Mouse (Mus musculus): ENCODE measurements at regions not wholly inside any gene's neighbourhood (a gene's known extent, or its start where the extent isn't known, plus 50 kb on each side); places are given as distances from the start of the nearest gene placed in this dataset.

DNA sequence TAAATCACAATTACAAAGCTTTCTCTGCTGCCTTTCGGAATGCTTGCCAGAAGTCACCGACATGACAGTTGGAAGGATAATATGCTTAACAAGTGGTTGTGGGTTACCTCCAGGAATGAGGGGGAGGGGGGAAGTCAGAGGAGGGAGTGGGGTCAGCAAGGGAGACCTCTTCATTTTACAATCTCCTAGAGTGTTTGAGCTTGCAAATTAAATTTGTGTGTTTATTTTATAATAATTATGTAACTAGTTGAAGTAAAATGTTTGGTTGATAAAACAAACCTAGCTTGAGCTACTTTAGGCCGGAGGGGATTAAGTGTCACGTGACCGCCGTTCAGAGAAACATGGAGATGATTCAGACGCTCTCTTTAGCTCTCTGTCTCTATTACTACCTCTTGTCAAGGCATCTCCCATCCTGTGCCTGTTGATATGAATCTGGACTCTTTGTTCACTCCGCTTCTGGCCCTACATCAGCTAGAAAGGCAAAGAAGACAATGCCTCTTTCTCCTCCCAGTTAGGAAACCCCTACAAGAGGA lies 227.3 kb upstream of the Irx5 start:
- no peak for DNase-seq

DNA sequence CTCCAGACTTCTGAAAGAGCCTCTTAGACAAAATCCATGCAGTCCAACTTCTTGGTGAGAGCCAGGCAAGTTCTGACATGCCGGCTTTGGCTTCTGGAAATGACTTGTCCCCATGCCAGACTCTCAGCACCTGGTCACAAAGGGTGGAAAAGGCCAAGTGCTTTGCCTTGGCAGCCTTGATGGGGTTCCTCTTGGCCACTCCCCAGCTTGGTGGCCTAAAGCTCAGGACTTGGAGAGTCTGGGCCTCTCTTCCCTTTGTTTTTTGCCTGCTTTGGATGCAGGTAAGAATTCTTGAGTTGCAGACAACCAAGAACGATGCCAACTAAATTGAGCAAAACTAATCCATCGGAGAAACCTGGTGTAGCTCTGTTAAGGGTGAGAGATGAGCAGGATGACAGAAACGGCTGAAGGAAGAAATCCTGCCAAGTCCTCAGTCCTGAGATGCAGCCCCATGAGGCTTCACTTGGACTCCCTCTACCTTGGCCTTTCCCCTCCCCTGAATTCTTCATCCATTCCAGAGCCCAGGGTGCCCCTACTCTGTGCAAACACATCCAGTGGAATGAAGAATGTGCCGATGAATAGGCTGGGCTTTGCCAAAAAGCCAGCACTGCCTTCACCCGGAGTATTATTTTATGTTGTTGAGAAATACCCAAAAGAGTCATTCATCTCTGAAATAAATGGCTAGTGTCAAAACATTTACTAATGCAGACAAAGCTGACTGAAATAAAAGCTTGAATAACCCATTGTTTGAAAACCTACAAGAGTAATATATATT lies 228.0 kb upstream of the Irx5 start:
- no peak for DNase-seq

DNA sequence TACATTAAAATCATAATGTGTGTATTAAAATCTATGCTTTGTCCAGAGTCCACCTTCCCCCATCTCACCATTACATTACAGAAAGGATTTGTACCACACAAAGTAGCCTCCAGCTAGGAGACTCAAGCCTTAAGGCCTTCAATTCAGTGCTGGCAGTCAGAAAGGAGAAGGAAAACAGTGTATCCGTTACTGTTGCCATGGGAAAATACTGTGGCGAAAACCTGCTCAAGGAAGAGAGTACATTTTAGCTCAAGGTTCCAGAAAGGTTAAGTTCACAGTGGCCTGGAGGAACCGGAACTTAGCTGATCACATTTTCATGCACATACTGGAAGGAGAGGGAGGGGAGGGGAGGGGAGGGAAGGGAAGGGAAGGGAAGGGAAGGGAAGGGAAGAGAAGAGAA lies 231.8 kb upstream of the Irx5 start:
- DNase-seq: no peak

DNA sequence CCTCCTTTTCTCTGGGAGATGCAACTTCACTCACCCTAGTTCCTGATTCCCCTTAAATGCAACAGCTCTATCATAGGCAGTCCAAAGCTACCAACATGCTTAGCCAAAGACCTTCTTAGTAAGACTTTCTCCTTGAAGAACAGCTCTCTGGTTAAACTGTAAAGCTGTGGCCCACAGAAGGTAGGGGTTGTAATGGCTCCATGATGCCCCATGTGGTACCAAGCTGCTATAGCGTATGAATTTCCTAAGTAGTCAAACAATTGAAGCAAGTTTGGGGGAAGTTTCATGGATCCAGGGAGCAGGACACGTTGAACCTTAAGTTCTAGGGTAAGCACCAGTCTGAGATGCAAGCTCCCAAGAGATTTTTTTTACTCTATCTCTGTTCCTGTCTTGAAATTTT lies 236.1 kb upstream of the Irx5 start:
- DNase-seq: no peak

DNA sequence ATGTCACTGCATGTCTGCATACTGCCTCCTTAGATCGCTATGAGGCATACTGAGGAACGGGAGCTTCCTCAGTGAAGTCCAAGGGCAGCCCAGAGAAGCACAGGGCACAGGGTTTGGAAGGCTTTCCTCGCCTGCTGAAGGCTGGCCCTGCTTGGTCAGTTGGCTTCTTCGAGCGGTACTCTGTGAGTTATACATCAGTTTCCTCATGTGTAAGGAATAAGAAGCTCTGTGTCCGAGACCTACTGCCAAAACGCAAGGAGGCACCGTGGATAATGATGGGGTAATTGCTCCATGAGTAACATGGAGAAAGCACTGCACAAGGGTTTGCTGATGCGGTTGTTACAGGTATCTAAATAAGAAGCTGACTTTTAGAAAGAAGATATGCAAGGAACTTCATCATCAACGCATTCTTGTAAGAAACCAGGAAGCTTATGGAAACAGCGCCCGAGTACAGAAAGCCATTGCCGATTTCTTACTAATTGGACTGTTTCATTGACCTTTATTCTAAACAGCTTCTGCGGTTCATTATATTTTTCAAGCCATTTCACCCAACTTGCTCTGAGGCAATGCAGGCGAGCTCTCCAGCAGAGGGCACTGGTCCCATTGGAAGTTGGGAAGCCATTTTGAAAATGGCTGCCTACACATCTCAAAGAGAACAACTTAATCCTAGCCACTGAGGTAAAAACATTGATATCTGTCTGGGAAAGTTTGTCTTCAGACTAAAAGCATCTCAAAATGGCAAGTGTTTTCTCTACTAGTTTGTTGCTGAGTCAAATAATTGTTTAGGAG lies 241.8 kb upstream of the Irx5 start:
- DNase-seq: no peak

DNA sequence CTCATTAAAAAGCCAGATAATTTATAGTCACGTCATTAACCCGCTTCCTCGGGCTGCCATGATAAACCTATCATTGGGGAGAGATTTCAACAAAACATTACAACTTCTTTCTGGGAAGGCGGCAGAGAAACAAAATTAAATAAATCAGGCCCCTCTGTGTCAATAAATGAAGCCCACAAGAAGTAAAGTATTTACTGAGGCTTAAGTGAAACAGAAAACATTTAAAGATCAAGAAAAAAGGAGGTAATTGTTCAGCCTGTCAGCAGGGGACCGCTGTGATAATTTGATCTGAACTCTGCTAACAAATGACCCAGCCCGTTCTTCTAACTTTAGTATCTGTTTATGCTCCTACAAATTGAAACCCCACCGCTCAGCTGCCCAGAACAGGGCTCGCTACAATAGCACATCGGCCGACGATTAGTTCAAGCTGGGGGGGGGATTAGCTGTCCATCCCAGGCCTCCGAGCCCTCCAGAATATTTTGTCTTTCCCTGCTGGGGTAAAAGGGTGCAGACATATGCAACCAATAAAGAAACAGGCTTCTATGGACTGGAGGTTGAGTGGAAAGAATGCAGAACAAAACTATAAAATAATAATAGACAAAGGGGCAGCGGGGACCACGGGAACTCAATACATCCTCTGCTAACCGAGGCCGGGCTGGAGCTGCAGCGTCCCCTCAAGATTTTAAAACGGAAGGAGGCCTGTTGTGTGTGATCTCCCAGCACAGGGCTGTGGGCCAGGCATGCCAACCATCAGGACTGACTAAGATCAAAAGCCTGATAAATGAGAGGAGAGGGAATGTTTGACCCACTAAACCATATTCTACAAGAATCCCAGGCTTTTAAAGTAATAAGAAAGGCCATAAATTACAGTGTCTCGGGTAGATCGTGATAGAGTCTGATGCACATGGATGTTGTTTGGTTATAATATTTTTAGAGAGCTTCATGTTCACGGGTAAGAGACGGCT lies 242.8 kb upstream of the Irx5 start:
- DNase-seq: no peak

DNA sequence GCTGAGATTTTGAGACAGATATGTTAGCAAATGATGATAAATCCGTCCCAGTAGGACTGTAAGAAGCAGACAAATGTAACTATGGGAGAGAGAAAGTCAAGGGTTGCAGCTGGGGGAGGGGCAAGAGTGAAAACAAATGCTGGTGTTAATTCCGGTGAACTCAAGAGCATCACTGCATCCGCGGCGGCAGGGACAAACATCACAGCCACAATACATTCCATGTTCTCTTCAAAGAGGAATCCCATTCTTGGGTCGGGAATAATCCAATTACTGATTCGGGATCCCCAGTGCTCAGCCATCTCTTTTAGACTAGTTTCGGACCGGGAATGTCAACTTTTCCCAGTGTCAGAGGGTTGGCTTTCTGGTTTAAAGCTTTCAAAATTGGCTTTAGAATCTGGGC lies 243.5 kb upstream of the Irx5 start:
- DNase-seq: no peak

DNA sequence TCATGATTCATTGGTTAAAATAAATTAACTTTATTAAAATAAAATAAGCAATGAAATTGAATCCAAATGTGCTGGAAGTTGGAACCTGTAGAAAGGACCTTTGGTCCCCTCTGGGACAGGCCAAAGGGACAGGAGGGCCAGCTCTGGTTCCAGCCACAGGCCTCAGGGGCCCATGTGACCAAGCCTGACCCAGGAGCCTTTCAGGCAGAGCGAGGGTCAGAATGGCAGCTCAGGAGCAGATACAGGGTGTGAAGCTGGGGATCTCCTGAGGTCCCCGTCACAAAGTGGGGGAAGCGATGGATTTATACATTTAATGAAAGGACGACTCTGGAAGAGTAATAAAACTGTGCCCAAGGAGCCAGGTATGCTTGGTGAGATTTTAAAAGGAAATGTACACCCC lies 244.0 kb upstream of the Irx5 start:
- no peak for DNase-seq

DNA sequence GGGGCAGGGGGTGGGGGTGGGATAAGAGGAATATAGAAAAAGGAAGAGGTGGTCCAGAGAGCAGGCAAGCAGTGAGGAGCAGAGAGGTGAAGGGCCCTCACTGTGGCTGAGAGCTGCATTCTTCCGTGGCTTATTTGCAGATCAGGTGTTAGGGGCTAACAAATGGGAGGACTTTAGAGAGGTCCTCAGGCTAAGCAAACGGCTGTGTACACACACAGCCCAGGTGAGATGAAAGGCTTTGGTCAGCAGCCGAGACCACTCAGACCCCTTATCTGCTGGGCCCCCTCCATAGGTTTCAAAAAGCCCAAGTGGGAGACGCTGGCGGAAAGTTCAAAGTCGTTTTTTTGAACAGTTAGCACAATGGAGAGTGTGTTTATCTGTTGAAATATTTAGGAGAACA lies 252.9 kb upstream of the Irx5 start:
- DNase-seq: no peak

DNA sequence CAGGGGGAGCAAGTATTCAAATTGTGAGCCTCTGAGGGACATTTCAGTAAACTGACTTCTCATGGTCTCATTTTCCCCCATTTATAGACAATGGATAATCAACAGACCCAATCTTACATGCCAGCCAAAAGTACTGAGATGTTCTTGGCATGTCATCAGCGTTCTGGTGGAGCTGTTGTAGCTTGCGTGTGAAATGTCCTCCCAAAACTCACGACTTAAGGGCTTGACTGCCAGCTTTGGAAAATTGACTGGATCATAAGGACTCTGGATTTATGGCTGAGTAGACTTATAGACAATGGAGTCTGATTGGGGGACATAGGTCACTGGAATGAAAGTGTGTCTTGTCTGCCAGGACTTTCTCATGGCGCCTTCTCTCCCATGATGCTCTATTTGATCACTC lies 254.9 kb upstream of the Irx5 start:
- DNase-seq: no peak

DNA sequence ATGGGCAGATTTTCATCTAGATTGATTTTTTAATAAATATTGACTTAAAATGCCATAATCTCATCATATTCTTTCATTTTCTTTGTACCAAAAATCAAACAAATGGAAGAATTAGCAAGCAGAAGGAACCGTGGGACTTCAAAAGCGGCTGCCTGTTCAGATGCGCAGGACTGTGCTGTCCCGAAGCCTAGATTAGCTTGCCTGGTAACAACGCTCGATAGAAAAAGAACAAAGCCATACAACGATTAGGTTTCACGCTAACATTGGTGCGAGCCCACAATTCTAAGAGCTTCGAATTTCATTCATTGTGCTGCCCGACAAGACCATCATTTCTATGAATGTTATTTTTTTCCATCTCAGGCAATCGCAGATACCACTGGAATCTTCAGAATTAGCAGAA lies 262.1 kb upstream of the Irx5 start:
- no peak for DNase-seq

DNA sequence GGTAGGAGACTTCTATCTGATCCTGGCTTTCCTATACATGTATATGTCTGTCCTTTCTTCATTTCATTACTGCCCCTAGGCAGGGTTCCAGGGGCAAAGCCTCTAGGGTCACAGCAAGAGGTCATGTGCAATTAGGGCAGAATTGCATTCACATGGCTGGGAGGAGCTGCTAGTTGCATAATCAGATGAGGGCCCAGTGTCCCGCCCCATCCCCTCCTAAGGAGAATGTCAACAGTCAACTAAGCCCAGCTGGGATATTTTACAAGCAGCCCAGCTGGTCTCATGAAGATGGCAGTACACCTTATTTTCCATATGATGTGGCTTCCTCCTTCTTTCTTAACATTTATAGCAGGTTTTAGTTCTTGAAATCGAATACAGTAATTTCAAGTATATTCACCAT lies 273.3 kb upstream of the Irx5 start:
- DNase-seq: no peak

DNA sequence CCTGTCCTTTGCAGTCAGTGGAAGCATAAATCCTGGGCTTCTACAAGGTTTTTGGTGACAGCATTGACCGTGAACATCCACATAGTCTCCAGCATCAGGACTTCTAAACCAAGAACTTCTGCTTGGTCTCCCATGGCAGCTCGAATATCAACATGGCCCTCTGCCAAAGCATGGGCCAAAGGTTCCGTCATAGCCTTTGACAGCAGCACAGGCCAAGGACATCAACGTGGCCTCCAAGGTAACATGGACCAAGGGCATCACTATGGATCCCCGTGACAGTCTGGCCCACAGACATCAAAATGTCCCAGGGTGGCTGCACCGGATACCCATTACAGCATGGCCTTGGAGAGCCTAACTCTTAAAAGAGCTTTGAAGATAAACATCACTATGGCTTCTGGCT lies 275.5 kb upstream of the Irx5 start:
- DNase-seq: no peak

DNA sequence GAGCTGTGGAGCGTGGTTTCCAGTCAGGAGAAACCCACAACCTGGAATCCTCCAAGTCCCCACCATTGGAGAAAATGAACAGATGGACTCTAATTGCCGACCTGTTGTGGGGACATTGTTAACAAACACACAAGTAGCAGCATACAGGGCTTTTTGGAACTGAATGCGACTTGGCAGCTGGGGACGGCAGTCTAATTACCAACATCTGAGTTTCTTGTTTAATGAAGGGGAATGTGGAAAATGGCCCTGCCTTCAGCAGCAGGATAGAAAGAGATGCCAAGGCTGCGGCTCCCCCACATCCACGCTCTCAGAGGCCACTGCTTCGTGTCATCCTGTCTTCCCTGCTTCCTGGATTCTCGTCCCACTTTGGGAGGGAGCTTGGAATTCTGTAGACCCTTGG lies 276.6 kb upstream of the Irx5 start:
- DNase-seq: peak; percentile 5

DNA sequence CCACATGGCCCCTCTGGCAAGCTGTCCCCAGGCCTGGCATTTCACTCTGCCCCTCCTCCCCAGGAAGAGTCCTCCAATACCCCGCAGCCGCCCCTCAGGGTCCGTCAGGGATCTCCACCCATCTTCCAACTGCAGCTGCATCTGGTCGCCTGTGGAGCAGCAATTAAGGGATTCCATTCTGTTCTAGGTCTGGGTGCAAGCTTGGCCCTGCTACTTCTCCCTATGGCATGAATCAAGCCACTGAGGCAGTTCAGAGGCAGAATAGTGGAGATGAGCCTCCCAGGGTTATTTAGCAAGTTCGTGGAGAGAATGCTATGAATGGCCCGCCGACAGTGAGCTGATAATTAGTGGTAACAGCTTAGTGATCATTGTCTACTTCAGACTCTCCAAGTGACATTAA lies 275.7 kb upstream of the Irx3 start:
- DNase-seq: no peak

DNA sequence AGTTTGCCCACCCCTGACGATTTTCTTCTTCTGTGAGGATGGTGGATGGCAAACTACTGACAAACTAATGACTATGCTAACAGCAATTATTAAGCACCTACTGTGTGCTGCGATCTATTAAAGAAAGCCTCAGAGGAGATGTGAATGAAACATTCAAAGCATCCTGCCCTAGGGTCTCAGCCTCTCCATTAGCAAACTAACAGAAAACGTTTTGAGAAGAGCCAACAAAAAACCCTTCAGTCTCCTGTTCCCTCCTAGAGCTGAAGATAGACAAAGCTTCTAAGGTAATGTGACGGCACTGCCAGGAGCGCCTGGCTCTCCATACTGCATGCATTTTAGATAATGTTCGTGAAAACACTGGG lies 270.4 kb upstream of the Irx3 start:
- DNase-seq: no peak

DNA sequence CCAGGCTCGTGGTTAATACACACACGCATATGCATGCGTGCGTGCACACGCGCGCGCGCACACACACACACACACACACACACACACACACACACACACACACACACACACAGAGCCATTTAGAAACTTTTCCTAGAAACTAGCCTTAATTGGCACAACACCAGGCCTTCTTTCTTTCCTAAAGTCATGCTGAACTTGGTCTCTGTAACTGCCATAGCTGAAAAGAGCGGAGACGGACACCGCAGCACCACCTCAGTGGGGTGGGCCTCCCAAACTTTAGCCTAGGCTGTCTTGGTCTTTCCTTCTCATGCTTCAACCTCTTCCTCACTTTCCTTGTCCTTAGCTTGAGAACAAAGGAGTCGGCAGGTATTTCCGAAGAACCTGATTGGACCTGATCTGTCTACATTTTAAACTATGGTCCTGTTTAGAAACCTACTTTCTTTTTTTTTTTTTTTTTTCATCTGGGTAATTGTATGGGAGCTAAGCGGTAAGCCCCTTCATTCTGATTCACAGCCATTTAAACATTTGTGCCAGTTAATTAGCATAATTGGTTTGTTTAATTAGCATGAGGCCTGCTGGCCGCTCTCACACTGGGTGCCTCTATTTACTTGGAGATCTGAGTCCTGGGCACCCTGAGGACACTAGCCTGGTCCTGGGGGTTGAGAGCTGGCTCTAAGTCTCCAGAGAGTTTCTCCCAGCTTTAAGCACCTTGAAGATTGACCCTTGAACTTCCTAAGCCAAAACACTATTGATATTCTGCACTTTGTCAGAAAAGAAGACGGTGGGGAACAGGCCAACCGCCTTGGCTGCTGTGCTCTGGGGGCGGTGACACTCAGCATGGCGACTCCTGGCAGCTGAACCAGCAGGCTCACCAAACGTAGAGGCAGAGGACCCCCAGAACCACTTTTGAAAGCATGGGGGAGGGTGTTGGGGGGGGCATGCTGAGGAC lies 269.7 kb upstream of the Irx3 start:
- DNase-seq: no peak

DNA sequence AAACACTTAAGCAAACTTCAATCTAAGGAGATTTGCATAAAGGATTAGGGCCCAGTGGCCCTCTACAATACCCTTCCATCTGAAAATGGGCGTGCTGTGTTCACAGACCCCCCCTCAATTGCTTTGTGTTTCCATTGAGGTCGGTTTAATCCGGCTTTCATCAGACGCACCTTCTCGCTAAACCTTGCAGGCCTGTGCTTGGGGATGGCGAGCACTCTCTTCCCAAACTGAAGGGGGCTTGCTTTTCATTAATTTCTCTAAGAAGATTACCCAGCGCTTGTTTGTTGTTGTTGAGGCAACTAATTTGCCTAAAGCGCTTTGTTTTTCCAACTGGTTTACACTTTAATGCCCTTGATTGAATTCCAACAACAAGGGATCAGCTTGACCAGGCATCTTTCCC lies 268.8 kb upstream of the Irx3 start:
- DNase-seq: no peak

DNA sequence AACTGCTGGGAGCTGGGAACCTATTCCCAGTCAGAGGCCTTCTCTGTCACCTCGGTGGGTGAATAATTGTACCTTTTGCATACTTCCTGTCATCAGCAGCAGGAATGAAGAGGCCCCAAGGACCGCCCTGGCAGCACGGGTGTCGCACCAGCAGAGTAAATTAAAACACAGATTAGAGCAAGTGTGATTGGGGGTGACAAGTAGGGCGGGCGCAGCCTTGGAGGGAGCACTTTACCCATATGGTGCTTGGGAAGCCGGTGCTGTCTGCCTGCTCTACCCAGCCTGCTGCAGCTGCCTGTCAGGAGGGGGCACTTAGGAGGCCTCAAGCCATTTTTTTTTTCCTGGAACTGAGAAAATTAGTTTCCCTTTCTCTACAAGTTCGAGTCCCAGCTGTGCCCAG lies 264.6 kb upstream of the Irx3 start:
- no peak for DNase-seq

DNA sequence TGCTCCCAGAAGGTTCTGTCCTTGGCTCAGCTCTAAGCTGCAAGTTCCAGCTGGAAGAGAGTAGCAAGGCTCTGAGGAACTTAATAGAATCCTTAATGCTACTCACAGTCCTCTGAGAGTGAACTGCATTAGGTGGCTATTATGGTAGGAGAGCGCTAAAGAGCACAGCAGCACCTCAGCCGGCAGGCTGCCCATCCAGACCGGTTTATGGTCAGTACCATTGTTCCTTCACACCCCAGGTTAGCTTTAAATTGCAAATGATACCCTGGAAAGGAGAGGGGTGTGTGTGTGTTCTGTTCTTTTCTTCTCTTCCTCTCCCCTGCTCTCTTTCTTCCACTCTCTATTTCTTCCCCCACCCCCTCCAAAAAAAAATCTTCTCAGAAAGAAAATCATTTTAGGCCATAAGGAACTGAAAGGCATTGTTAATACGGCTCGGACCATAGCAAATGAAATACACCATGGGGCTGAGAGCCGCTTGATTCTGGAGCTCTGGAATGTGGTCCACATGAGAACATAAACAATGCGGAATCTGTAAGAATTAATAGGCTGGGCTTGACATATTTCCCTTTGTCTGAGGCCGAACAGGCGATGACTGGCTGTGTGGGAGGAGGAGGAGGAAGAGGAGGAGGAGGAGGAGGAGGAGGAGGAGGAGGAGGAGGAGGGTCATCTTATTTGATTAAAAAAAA lies 263.8 kb upstream of the Irx3 start:
- no peak for DNase-seq

DNA sequence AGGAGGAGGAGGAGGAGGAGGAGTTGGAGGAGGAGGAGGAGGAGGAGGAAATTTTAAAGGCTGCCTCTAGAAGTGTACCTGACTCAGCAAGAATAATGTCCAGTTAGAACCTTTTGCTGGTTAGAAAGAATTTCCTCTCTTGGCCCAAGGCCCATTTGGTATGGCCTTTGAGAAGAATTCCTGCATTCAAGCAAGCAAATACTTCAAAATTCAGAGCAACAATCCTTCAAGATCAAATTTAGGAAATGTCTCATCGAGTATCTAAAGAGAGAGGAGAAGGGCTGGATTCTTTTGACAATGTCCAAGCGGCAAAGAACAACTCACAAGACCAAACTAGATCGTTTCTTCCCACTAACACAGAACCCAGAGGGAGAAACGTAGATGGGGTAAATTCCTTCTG lies 263.1 kb upstream of the Irx3 start:
- DNase-seq: no peak
